Mouse (Mus musculus) retina, adult 2 months (tissue): ENCODE measurements around the gene Gm10663.
A peak's percentile ranks its signal among the peaks of the same experiment; 100 is the strongest.

Experiments
- DNase-seq: peaks from one replicate; pipeline ENCODE4 v3.0.0-alpha.2; 2012; ENCODE audit warnings: low read depth, low spot score

The Gm10663 gene

GRCm38 (mm10) chr8:65087711-65088110 is 12.9 kb downstream of the Gm10663 start:
- DNase-seq = no peak

GRCm38 (mm10) chr8:65088120-65088519 is 13.3 kb downstream of the Gm10663 start:
- DNase-seq = no peak

GRCm38 (mm10) chr8:65089781-65090180 is 14.9 kb downstream of the Gm10663 start:
- no peak for DNase-seq

GRCm38 (mm10) chr8:65097760-65098415 is 23.1 kb downstream of the Gm10663 start:
- DNase-seq = no peak

DNA sequence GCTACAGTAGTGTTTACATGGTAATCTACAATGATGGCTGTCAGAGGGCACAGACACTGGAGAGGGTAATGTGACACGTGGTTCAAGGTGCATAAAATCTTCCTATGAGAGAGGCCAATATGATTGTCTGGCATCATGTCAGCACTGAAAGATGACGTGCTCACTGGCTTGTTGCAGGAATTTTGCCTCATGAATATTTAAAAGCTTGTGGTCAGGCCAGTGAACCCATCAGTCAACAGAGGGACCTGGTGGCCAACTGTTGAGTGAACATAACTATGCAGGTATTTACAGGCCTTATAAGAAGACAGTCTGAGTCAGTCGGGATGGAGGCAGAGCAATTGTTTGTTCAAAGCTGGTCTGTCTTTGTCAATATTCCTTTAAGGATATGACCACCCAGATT is 24.9 kb downstream of the Gm10663 start:
- DNase-seq = no peak

GRCm38 (mm10) chr8:65103632-65104031 is 28.8 kb downstream of the Gm10663 start:
- no peak for DNase-seq

- no peak for DNase-seq
Observed at GRCm38 (mm10) chr8:65104041-65104440, 29.2 kb downstream of the Gm10663 start.

DNA sequence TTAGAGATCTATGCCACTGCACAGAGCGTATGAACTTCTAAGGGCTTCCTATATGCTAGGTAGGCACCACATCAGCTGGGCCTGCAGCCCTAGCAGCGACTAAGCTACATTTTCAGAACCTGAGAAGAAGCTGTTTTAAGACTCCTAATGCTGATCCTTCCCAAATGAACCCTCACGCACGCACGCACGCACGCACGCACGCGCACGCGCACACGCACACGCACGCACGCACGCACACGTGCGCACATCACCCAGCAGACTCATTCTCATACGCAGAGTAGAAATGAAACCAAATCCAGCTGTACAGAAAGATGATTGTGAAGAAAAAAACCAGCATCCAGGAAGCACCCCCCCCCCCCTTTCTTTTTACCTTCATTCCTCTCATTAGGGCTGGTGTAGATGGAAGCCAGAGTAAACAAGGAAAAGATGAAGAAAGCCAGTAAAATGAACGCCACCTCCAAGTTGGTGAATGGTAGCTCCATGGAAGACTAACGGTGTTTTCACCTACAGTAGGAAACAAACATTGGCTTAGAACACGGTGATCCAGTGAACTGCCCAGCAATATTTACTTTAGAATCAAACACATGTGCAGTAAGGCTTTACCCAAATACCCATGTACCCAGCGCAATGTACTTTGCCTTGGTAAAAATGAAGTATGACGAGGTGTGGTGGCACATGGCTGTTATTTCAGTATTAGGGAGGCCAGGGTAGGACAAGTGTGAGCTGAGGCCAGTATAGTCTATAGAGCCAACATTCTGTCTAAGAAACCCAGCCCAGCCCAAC is 33.3 kb downstream of the Gm10663 start:
- no peak for DNase-seq

DNA sequence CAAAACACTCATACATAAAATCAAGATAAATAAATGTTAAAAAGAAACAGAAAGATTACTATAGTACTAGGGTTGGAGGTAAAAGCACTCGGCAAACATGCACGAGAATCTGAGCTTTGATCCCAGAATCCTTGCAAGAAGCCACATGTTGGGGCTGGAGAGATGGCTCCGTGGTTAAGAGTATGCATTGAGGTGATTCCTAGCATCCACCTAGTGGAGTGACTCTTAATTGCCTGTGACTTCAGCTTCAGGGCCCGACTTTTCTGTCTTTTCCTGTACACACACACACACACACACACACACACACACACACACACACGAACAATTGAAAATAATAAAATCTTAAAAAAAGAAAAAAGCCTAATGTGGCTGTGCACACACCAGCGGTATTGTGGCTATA is 34.1 kb downstream of the Gm10663 start:
- no peak for DNase-seq

DNA sequence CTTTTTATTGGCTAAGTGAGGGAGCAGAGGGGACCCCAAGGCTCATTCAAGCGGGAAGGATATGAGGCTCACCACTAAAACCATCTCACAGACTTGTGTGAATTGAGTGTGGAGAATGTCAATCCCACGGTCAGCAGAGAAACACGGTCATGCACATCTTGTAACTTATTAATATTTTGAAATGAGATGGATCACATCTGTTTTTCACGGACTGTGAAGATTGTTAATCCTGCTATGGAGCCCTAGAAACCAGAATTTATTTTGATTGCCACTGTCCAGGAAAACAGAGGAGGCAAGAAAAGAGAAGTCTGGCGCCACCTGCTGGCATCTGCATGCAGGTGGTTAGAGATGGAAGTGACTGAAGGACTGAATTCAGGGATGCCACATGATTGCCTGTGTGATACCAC is 35.5 kb downstream of the Gm10663 start:
- peak; percentile 61 for DNase-seq

- no peak for DNase-seq
Observed at GRCm38 (mm10) chr8:65112092-65112491, 37.3 kb downstream of the Gm10663 start.

DNA sequence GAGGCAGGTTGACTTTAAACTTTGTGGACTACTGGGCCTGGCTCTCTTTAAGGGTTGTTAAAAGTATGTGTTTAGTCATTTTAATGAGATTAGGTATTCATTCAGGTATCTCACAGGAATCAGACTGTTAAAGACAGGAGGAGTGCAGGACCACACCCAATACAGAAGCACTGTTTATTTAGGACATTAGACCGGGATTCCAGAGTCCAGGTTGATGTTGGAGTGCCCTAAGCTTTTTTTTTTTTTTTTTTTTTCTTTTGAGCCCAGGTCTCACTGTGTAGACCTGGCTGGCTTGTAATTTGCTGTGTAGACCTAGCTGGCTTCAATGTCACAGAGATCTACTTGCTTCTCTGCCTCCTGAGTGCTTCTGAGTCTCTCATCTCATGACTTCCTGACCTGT is 51.2 kb downstream of the Gm10663 start:
- DNase-seq = no peak

DNA sequence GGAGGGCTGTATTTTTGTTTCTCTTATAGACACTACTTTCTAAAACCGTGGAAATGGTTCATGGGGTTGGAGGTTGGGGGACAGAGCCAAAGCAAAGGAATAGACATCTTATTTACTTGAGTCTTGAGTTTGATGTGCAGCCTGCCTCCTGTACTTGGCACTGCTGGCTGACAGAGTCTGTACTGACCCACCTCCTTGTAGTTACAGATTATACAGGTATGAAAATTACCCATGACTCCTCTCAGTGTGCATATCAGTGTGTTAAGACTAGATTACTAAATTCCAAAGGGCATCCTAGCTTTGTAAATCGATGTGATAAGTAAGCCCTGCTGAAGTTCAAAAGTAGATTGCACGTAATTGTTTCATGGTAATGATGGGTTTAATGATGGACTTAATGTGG is 51.6 kb downstream of the Gm10663 start:
- DNase-seq = no peak
